Mouse (Mus musculus) telencephalon, adult 2 months (tissue): ENCODE data around the gene Gm20388.

ENCODE experiments used
- DNase-seq: peaks from one replicate; pipeline ENCODE4 v3.0.0-alpha.2; 2011; ENCODE audit warnings: low read depth, low spot score

Gene Gm20388

GRCm38 (mm10) chr8:120488636-120489131 lies 578.0 kb downstream of the Gm20388 start:
- DNase-seq, result no peak

GRCm38 (mm10) chr8:120489142-120489754 lies 578.6 kb downstream of the Gm20388 start:
- no peak for DNase-seq

GRCm38 (mm10) chr8:120489771-120490281 lies 579.2 kb downstream of the Gm20388 start:
- no peak for DNase-seq

- no peak for DNase-seq
Measured at GRCm38 (mm10) chr8:120490354-120491141, 579.9 kb downstream of the Gm20388 start.

GRCm38 (mm10) chr8:120491166-120491793 lies 580.6 kb downstream of the Gm20388 start:
- DNase-seq, result no peak

GRCm38 (mm10) chr8:120492193-120492880 lies 581.7 kb downstream of the Gm20388 start:
- no peak for DNase-seq

GRCm38 (mm10) chr8:120492881-120493220 lies 582.2 kb downstream of the Gm20388 start:
- DNase-seq, result no peak

GRCm38 (mm10) chr8:120493508-120494464 lies 583.1 kb downstream of the Gm20388 start:
- no peak for DNase-seq

- DNase-seq, result no peak
Measured at GRCm38 (mm10) chr8:120494903-120495302, 584.3 kb downstream of the Gm20388 start.

- no peak for DNase-seq
Measured at GRCm38 (mm10) chr8:120495461-120495860, 584.8 kb downstream of the Gm20388 start.

- DNase-seq, result no peak
Measured at GRCm38 (mm10) chr8:120496478-120496877, 585.8 kb downstream of the Gm20388 start.

GRCm38 (mm10) chr8:120497503-120497946 lies 586.9 kb downstream of the Gm20388 start:
- DNase-seq, result no peak

- DNase-seq, result no peak
Measured at GRCm38 (mm10) chr8:120498349-120498831, 587.7 kb downstream of the Gm20388 start.

GRCm38 (mm10) chr8:120498926-120499605 lies 588.4 kb downstream of the Gm20388 start:
- no peak for DNase-seq

- DNase-seq, result no peak
Measured at GRCm38 (mm10) chr8:120500701-120501261, 590.1 kb downstream of the Gm20388 start.

GRCm38 (mm10) chr8:120501426-120501825 lies 590.8 kb downstream of the Gm20388 start:
- no peak for DNase-seq

GRCm38 (mm10) chr8:120502428-120502827 lies 591.8 kb downstream of the Gm20388 start:
- no peak for DNase-seq

GRCm38 (mm10) chr8:120504251-120505081 lies 593.8 kb downstream of the Gm20388 start:
- DNase-seq, result no peak
